ENCODE assay signal across 8 mouse cellular contexts in the genomic region with DNA sequence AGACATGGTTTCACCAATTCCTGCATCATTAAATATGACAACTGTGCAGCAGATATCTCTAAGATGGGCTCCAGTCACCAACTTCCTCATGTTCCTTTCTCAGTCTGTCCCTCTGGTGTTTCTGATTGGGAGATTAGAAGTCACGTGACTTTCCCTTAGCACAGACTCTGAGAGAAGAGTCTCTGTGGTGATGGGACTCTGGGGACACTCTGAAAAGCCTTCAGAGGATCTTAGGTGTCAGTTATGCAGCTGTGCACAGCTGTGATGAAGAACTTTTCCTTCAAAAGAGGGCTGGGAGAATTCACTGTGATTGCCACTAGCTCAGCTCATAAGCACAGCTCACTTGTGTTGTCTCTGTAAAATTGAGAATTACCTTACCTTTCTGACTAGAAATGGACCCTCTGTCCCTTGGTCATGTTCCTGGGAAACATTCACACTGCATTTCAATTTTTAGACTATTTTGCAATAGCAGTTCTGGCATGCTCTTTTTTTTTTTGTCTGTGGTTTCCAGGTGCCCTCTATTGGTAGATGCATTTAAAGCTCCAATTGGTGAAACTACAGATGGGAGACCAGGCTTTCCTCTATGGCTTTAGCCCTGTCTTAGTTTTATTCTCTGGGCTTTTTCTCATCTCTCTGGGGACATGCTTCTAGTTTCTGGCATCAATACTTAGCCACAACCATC. TPM values are rescaled to one million over a fixed set of nuclear protein-coding genes. Genes with fewer than 3 reads are reported as not detected.
DNase-seq lines count a peak whose midpoint lies in the region; ATAC-seq and TF ChIP-seq lines count a peak whose summit lies in the region.

No protein-coding gene starts in this region.

- peak; percentile 58 for DNase-seq in kidney, adult 2 months
- DNase-seq in A20 (ENCODE audit: low read depth, low spot score), result peak; percentile 67
- peak; percentile 8 for DNase-seq in heart, postnatal 4 days
- DNase-seq in urinary bladder, postnatal 14 days (ENCODE audit: low spot score), result no peak
- DNase-seq in midbrain, embryonic 11.5 days (ENCODE audit: low spot score, missing footprints), result no peak

- H3K27ac ChIP-seq in kidney, adult 2 months (ENCODE audit: insufficient read depth, low read depth, low read length), result no peak overlapping the region
- no peak overlapping the region for H3K27ac ChIP-seq in kidney, embryonic 15.5 days
- H3K27ac ChIP-seq in hindbrain, embryonic 13.5 days, result no peak overlapping the region
- no peak overlapping the region for H3K27ac ChIP-seq in midbrain, embryonic 11.5 days (ENCODE audit: low read depth, low read length)

- H3K4me2 ChIP-seq in kidney, embryonic 15.5 days, result no peak overlapping the region
- no peak overlapping the region for H3K4me2 ChIP-seq in hindbrain, embryonic 13.5 days
- no peak overlapping the region for H3K4me2 ChIP-seq in midbrain, embryonic 11.5 days

- no peak for ATAC-seq in kidney, embryonic 15.5 days (replicated peaks; ENCODE audit: low FRiP score)
- no peak for ATAC-seq in hindbrain, embryonic 13.5 days (ENCODE audit: low FRiP score)
- ATAC-seq in midbrain, embryonic 11.5 days (ENCODE audit: low FRiP score), result no peak

- H3K4me3 ChIP-seq in kidney, adult 2 months (ENCODE audit: insufficient read depth, low read depth, low read length), result no peak overlapping the region
- H3K4me3 ChIP-seq in kidney, embryonic 15.5 days (replicated peaks), result no peak overlapping the region
- H3K4me3 ChIP-seq in E14TG2a.4 (replicated peaks; ENCODE audit: low read length), result no peak overlapping the region
- H3K4me3 ChIP-seq in hindbrain, embryonic 13.5 days, result no peak overlapping the region
- no peak overlapping the region for H3K4me3 ChIP-seq in midbrain, embryonic 11.5 days (ENCODE audit: low read depth, low read length)

- no peaks in the 10 kb centered on the region for H3K9me3 ChIP-seq in kidney, embryonic 15.5 days (replicated peaks)
- no peaks in the 10 kb centered on the region for H3K9me3 ChIP-seq in E14TG2a.4 (ENCODE audit: low read length)
- H3K9me3 ChIP-seq in hindbrain, embryonic 13.5 days, result no peaks in the 10 kb centered on the region
- no peaks in the 10 kb centered on the region for H3K9me3 ChIP-seq in midbrain, embryonic 11.5 days (ENCODE audit: control insufficient read depth, low read length)

- no peaks in the 10 kb centered on the region for H3K27me3 ChIP-seq in kidney, adult 2 months (replicated peaks; ENCODE audit: control insufficient read depth, insufficient read depth, low read length)
- H3K27me3 ChIP-seq in kidney, embryonic 15.5 days, result no peaks in the 10 kb centered on the region
- no peaks in the 10 kb centered on the region; the same call in 1 of the 2 replicates for H3K27me3 ChIP-seq in E14TG2a.4 (ENCODE audit: insufficient read depth, low read length)
- no peaks in the 10 kb centered on the region for H3K27me3 ChIP-seq in hindbrain, embryonic 13.5 days
- no peaks in the 10 kb centered on the region for H3K27me3 ChIP-seq in midbrain, embryonic 11.5 days (ENCODE audit: control insufficient read depth, insufficient read depth, low read length)

- TF ChIP-seq CTCF in kidney, adult 2 months (conservative IDR thresholded peaks at IDR 0.05; ENCODE audit: insufficient read depth, insufficient read length, low read depth, low read length), result no peak
- peak; percentile 37 for TF ChIP-seq CTCF in E14TG2a.4 (conservative IDR thresholded peaks at IDR 0.05; ENCODE audit: low read length)

- no peaks in the 10 kb centered on the region for H3K4me1 ChIP-seq in kidney, adult 2 months (ENCODE audit: control insufficient read depth, insufficient read depth, low read length)
- H3K4me1 ChIP-seq in kidney, embryonic 15.5 days, result no peaks in the 10 kb centered on the region
- no peaks in the 10 kb centered on the region for H3K4me1 ChIP-seq in E14TG2a.4 (replicated peaks; ENCODE audit: low read depth, low read length)
- no peaks in the 10 kb centered on the region for H3K4me1 ChIP-seq in hindbrain, embryonic 13.5 days (replicated peaks)
- H3K4me1 ChIP-seq in midbrain, embryonic 11.5 days (ENCODE audit: control insufficient read depth, insufficient read depth, low read length), result no peaks in the 10 kb centered on the region

- H3K36me3 ChIP-seq in kidney, adult 2 months (ENCODE audit: control insufficient read depth, insufficient read depth, low read length), result no peaks in the 10 kb centered on the region
- H3K36me3 ChIP-seq in kidney, embryonic 15.5 days, result no peaks in the 10 kb centered on the region
- H3K36me3 ChIP-seq in E14TG2a.4 (ENCODE audit: insufficient read depth, low read length), result no peaks in the 10 kb centered on the region
- H3K36me3 ChIP-seq in hindbrain, embryonic 13.5 days, result no peaks in the 10 kb centered on the region
- no peaks in the 10 kb centered on the region for H3K36me3 ChIP-seq in midbrain, embryonic 11.5 days (ENCODE audit: control insufficient read depth, insufficient read depth, low read length)

- 31% methylated on average over 1 of the region's 1 CpGs for WGBS in kidney, adult 2 months
- WGBS in kidney, embryonic 15.5 days, result 42% methylated on average over 1 of the region's 1 CpGs
- WGBS in hindbrain, embryonic 13.5 days, result 56% methylated on average over 1 of the region's 1 CpGs
- 59% methylated on average over 1 of the region's 1 CpGs for WGBS in midbrain, embryonic 11.5 days

- no peak overlapping the region for H3K9ac ChIP-seq in kidney, embryonic 15.5 days
- no peak overlapping the region for H3K9ac ChIP-seq in hindbrain, embryonic 13.5 days
- H3K9ac ChIP-seq in midbrain, embryonic 11.5 days (ENCODE audit: low read length), result no peak overlapping the region

- no peak for TF ChIP-seq POLR2A in kidney, adult 2 months (IDR thresholded peaks at IDR 0.05; ENCODE audit: low read depth, low read length)

RNA-seq across cellular contexts. Expression of gene Ccng2, which starts 56.4 kb away (rescaled TPM):
- 16.7 and 20.0 TPM in 2 replicates for polyA plus RNA-seq in kidney, adult 2 months (2012; rRNA removed)
- 63.8 and 65.7 TPM in 2 replicates for polyA plus RNA-seq in kidney, embryonic 15.5 days (2015; fragmentation: Nextera tagmentation; extraction: Ambion mirVana)
- total RNA-seq in heart, postnatal 4 days (2021), result 10 to 100 TPM; 16.8 to 18.9 TPM
- 109 and 119 TPM in 2 replicates for polyA plus RNA-seq in hindbrain, embryonic 13.5 days (2015; fragmentation: Nextera tagmentation; extraction: Ambion mirVana)
- 94.2 and 97.7 TPM in 2 replicates for polyA plus RNA-seq in midbrain, embryonic 11.5 days (2014; fragmentation: Nextera tagmentation; extraction: Ambion mirVana)

Comparison
In these comparisons a context has a peak if more than half of its experiments do, and no peak if none do; other contexts are left out.
1. DNase-seq: peak in kidney, adult 2 months (single experiment), A20 (single experiment) and heart, postnatal 4 days (single experiment); none in urinary bladder, postnatal 14 days (single experiment) and midbrain, embryonic 11.5 days (single experiment).